Mouse (Mus musculus): ENCODE data around the gene Msrb3. TPM values are rescaled to one million over a fixed set of nuclear protein-coding genes. Genes with fewer than 3 reads are reported as not detected.

The Msrb3 gene
- polyA plus RNA-seq, 1 experiment from 2014 or later, result 6.4 TPM

DNA sequence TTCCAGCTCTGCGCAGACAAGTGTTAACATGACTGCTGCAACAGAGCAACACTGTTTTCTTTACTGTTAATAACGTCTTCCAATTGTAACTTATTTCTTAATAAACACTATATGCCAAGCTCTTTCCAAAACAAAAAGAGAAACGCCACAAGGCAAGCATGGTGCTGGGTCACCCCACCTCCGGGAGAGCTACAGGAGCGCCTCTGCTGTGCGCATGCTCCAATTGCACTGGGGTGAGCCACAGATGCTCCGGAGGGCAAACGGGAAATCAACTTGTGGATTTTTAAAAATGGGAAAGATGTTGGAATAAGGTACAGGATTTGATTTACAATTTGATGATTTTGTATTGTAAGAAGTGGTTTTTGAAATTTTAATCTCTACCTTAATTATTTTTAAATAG lies 27.3 kb upstream of the Msrb3 start:
- ATAC-seq (replicated peaks; ENCODE audit: insufficient number of reproducible peaks, low FRiP score, low TSS enrichment, low read depth) (no peak), DNase-seq (ENCODE audit: low spot score) (no peak)
- no peak overlapping the region for H3K4me2 ChIP-seq (ENCODE audit: low read depth, low read length)
- H3K9me3 ChIP-seq (replicated peaks; ENCODE audit: control insufficient read depth, low read length), result no peaks in the 10 kb centered on the region
- no peak overlapping the region for H3K4me3 ChIP-seq (ENCODE audit: low read depth, low read length)
- peaks cover 3% of the 10 kb centered on the region for H3K36me3 ChIP-seq (replicated peaks; ENCODE audit: control insufficient read depth, insufficient read depth, low read depth, low read length)
- no peaks in the 10 kb centered on the region for H3K27me3 ChIP-seq (ENCODE audit: control insufficient read depth, insufficient read depth, low read length)
- H3K27ac ChIP-seq (replicated peaks; ENCODE audit: low read depth, low read length), result no peak overlapping the region
- H3K4me1 ChIP-seq (ENCODE audit: control insufficient read depth, insufficient read depth, low read length), result no peaks in the 10 kb centered on the region
- H3K9ac ChIP-seq (replicated peaks; ENCODE audit: low read length), result no peak overlapping the region
- 92% methylated on average over 8 of the region's 8 CpGs for WGBS

DNA sequence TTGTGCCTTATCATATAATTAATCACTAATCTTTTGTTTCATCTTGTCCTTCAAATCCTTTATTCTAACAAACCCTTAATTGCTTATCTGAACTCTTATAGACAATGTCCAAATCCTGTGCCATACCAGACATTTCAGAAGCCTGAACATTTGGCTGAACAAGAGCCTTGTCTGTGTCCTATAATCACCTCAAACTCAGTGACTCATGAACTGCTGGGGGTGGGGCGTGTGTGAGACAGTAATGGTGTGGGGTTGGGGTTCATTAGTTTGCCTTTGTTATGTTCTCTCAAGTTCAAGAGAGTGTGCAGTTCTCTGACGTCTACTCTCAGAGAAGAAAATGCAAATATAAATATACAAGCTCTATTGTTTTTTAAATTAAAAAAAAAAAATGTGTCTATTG lies 22.6 kb upstream of the Msrb3 start:
- no peak for DNase-seq (ENCODE audit: low spot score)
- Histone ChIP-seq H3K27me3 (ENCODE audit: control insufficient read depth, insufficient read depth, low read length) (no peaks in the 10 kb centered on the region), H3K9ac (replicated peaks; ENCODE audit: low read length) (no peak overlapping the region), H3K4me1 (ENCODE audit: control insufficient read depth, insufficient read depth, low read length) (no peaks in the 10 kb centered on the region), H3K4me2 (ENCODE audit: low read depth, low read length) (no peak overlapping the region), H3K4me3 (ENCODE audit: low read depth, low read length) (no peak overlapping the region), H3K27ac (replicated peaks; ENCODE audit: low read depth, low read length) (no peak overlapping the region), H3K9me3 (replicated peaks; ENCODE audit: control insufficient read depth, low read length) (no peaks in the 10 kb centered on the region), H3K36me3 (replicated peaks; ENCODE audit: control insufficient read depth, insufficient read depth, low read depth, low read length) (peaks cover 3% of the 10 kb centered on the region)
- ATAC-seq (replicated peaks; ENCODE audit: insufficient number of reproducible peaks, low FRiP score, low TSS enrichment, low read depth), result no peak
- 80% methylated on average over 2 of the region's 2 CpGs for WGBS

DNA sequence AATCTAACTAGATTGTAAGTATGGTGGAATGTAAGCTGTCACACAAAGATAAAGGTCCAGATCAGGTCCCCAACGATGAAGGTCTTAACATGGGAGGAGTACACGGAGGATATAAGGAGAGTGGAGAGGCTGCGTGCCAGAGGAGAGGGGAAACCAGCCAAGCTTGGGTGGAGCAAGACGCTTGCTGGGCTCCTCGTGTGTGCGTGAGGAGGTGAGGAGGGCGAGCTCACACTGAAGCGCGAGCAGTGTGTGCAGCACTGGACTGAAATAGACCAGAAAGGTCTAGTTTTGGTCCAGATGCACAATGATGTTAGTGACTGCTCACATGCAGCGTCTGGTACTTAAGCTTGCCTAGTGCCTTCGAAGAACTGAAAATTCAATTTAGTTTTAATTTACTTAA lies 21.7 kb upstream of the Msrb3 start:
- H3K27ac ChIP-seq (replicated peaks; ENCODE audit: low read depth, low read length), result no peak overlapping the region
- no peak overlapping the region for H3K4me2 ChIP-seq (ENCODE audit: low read depth, low read length)
- H3K4me1 ChIP-seq (ENCODE audit: control insufficient read depth, insufficient read depth, low read length), result no peaks in the 10 kb centered on the region
- no peak overlapping the region for H3K9ac ChIP-seq (replicated peaks; ENCODE audit: low read length)
- H3K36me3 ChIP-seq (replicated peaks; ENCODE audit: control insufficient read depth, insufficient read depth, low read depth, low read length), result no peaks in the 10 kb centered on the region; the same call in 1 of the 2 replicates
- DNase-seq (ENCODE audit: low spot score), result no peak
- H3K27me3 ChIP-seq (ENCODE audit: control insufficient read depth, insufficient read depth, low read length), result no peaks in the 10 kb centered on the region
- no peak for ATAC-seq (replicated peaks; ENCODE audit: insufficient number of reproducible peaks, low FRiP score, low TSS enrichment, low read depth)
- 86% methylated on average over 11 of the region's 11 CpGs for WGBS
- no peak overlapping the region for H3K4me3 ChIP-seq (ENCODE audit: low read depth, low read length)
- no peaks in the 10 kb centered on the region for H3K9me3 ChIP-seq (replicated peaks; ENCODE audit: control insufficient read depth, low read length)

GRCm38 (mm10) chr10:120916250-120916649 lies 17.3 kb upstream of the Msrb3 start:
- Histone ChIP-seq H3K27ac (replicated peaks; ENCODE audit: low read depth, low read length) (no peak overlapping the region), H3K4me3 (ENCODE audit: low read depth, low read length) (no peak overlapping the region), H3K36me3 (replicated peaks; ENCODE audit: control insufficient read depth, insufficient read depth, low read depth, low read length) (no peaks in the 10 kb centered on the region), H3K4me1 (ENCODE audit: control insufficient read depth, insufficient read depth, low read length) (no peaks in the 10 kb centered on the region), H3K9me3 (replicated peaks; ENCODE audit: control insufficient read depth, low read length) (no peaks in the 10 kb centered on the region), H3K9ac (replicated peaks; ENCODE audit: low read length) (no peak overlapping the region), H3K27me3 (ENCODE audit: control insufficient read depth, insufficient read depth, low read length) (no peaks in the 10 kb centered on the region), H3K4me2 (ENCODE audit: low read depth, low read length) (no peak overlapping the region)
- DNase-seq (ENCODE audit: low spot score) (no peak), ATAC-seq (replicated peaks; ENCODE audit: insufficient number of reproducible peaks, low FRiP score, low TSS enrichment, low read depth) (no peak)
- WGBS, result 88% methylated on average over 5 of the region's 5 CpGs

DNA sequence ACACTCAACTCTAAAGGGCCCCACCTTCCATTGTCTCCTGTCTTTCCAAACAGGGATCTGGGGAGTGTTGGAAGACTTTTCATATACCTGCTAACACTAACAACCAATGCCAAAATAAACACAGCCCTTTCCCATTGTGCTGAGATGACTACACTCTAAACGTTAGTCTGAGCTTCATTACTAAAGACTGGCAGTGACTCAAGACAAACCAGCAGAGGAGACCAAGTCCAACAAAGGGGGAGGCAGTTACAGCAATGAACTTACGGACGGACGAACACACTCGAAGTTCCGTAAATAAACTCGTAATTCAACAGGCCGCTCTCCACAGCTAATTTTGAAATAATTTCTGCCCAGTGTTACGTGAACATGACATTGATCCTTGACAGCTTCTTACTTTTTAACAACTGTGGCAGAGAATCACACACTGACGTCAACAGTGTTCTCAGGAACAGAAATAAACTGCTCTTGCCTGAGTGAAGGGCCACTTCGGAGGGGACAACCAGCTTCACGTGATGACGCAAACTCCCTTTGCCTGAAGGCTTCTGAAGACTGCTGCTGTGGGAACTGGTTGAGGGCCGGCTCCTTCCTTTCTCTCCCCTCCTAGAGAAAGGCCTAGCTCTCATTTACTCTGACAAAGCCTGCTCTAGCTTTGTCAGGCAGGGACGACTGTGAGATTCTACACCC lies 16.2 kb upstream of the Msrb3 start:
- no peaks in the 10 kb centered on the region for H3K9me3 ChIP-seq (replicated peaks; ENCODE audit: control insufficient read depth, low read length)
- 74% methylated on average over 15 of the region's 15 CpGs for WGBS
- no peak overlapping the region for H3K27ac ChIP-seq (replicated peaks; ENCODE audit: low read depth, low read length)
- no peak for DNase-seq (ENCODE audit: low spot score)
- H3K9ac ChIP-seq (replicated peaks; ENCODE audit: low read length), result no peak overlapping the region
- H3K4me2 ChIP-seq (ENCODE audit: low read depth, low read length), result no peak overlapping the region
- H3K4me1 ChIP-seq (ENCODE audit: control insufficient read depth, insufficient read depth, low read length), result no peaks in the 10 kb centered on the region
- no peak for ATAC-seq (replicated peaks; ENCODE audit: insufficient number of reproducible peaks, low FRiP score, low TSS enrichment, low read depth)
- no peaks in the 10 kb centered on the region for H3K36me3 ChIP-seq (replicated peaks; ENCODE audit: control insufficient read depth, insufficient read depth, low read depth, low read length)
- no peaks in the 10 kb centered on the region for H3K27me3 ChIP-seq (ENCODE audit: control insufficient read depth, insufficient read depth, low read length)
- no peak overlapping the region for H3K4me3 ChIP-seq (ENCODE audit: low read depth, low read length)

DNA sequence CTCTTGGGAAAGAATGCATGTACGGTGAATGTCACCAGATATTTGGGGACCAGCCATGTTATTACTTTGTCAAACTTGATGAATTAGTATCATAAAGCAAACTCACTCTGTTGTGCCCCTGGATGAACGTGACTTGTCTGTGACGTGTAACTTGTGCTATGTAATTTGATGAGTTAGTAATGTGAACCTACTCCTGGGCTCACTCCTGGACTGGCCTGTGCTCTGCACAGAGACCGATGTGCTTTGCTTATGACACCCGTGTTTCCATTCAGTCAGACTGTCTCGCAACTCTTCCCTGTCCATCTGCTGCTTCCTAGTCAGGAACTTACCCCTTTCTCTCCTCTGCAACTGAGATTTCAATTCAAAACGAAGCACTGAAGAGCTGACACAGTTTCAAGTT lies 15.4 kb upstream of the Msrb3 start:
- Histone ChIP-seq H3K4me1 (ENCODE audit: control insufficient read depth, insufficient read depth, low read length) (no peaks in the 10 kb centered on the region), H3K4me2 (ENCODE audit: low read depth, low read length) (no peak overlapping the region), H3K9me3 (replicated peaks; ENCODE audit: control insufficient read depth, low read length) (no peaks in the 10 kb centered on the region), H3K4me3 (ENCODE audit: low read depth, low read length) (no peak overlapping the region), H3K27ac (replicated peaks; ENCODE audit: low read depth, low read length) (no peak overlapping the region), H3K27me3 (ENCODE audit: control insufficient read depth, insufficient read depth, low read length) (no peaks in the 10 kb centered on the region), H3K9ac (replicated peaks; ENCODE audit: low read length) (no peak overlapping the region), H3K36me3 (replicated peaks; ENCODE audit: control insufficient read depth, insufficient read depth, low read depth, low read length) (no peaks in the 10 kb centered on the region)
- DNase-seq (ENCODE audit: low spot score) (no peak), ATAC-seq (replicated peaks; ENCODE audit: insufficient number of reproducible peaks, low FRiP score, low TSS enrichment, low read depth) (no peak)
- WGBS, result 79% methylated on average over 7 of the region's 7 CpGs

DNA sequence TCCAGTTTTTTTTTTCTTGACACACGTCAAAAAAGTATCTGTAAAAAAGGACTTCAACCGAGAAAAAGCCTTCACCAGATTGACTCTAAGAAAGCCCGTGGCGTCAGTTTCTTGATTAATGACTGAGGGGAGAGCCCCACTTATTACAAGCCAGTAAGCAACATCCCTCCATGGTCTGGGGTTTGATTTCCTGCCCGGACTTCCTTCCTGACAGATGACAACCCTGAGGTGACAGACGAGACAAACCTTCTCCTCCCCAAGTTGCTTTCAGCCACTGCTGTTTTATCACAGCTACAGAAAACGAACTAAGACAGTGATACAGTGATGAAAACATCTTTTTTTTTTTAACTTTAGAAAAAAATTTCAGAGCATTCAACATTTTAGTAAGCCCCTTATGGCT lies 14.9 kb upstream of the Msrb3 start:
- H3K4me1 ChIP-seq (ENCODE audit: control insufficient read depth, insufficient read depth, low read length), result no peaks in the 10 kb centered on the region
- H3K9me3 ChIP-seq (replicated peaks; ENCODE audit: control insufficient read depth, low read length), result no peaks in the 10 kb centered on the region
- 80% methylated on average over 7 of the region's 7 CpGs for WGBS
- no peak overlapping the region for H3K4me2 ChIP-seq (ENCODE audit: low read depth, low read length)
- H3K27ac ChIP-seq (replicated peaks; ENCODE audit: low read depth, low read length), result no peak overlapping the region
- H3K4me3 ChIP-seq (ENCODE audit: low read depth, low read length), result no peak overlapping the region
- no peaks in the 10 kb centered on the region for H3K36me3 ChIP-seq (replicated peaks; ENCODE audit: control insufficient read depth, insufficient read depth, low read depth, low read length)
- no peak overlapping the region for H3K9ac ChIP-seq (replicated peaks; ENCODE audit: low read length)
- ATAC-seq (replicated peaks; ENCODE audit: insufficient number of reproducible peaks, low FRiP score, low TSS enrichment, low read depth), result no peak
- no peak for DNase-seq (ENCODE audit: low spot score)
- no peaks in the 10 kb centered on the region for H3K27me3 ChIP-seq (ENCODE audit: control insufficient read depth, insufficient read depth, low read length)

DNA sequence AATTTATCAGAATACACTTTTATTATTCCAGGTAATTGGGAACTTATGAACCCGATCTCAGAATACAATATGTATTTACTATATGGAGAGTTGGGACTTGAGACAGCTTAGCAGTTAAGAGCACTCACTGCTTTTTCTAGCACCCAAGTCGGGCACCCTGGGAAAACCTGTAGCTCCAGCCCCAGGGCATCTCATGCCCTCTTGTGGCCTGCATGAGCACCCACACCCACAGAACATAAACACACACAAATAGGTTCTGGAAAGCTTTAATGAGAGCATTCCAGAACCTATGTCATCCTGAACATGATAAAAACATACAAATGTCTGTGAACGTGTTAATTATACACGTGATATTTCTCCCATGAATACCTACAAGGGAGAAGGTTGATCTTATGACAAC lies 13.1 kb upstream of the Msrb3 start:
- H3K9me3 ChIP-seq (replicated peaks; ENCODE audit: control insufficient read depth, low read length), result no peaks in the 10 kb centered on the region
- H3K4me2 ChIP-seq (ENCODE audit: low read depth, low read length), result no peak overlapping the region
- 85% methylated on average over 4 of the region's 4 CpGs for WGBS
- no peaks in the 10 kb centered on the region for H3K36me3 ChIP-seq (replicated peaks; ENCODE audit: control insufficient read depth, insufficient read depth, low read depth, low read length)
- H3K27me3 ChIP-seq (ENCODE audit: control insufficient read depth, insufficient read depth, low read length), result no peaks in the 10 kb centered on the region
- H3K4me3 ChIP-seq (ENCODE audit: low read depth, low read length), result no peak overlapping the region
- H3K4me1 ChIP-seq (ENCODE audit: control insufficient read depth, insufficient read depth, low read length), result no peaks in the 10 kb centered on the region
- H3K9ac ChIP-seq (replicated peaks; ENCODE audit: low read length), result no peak overlapping the region
- ATAC-seq (replicated peaks; ENCODE audit: insufficient number of reproducible peaks, low FRiP score, low TSS enrichment, low read depth) (no peak), DNase-seq (ENCODE audit: low spot score) (no peak)
- H3K27ac ChIP-seq (replicated peaks; ENCODE audit: low read depth, low read length), result no peak overlapping the region
